Mouse (Mus musculus) heart, embryonic 13.5 days (tissue): ENCODE data around the gene Fam50b. TPM values are rescaled to one million over a fixed set of nuclear protein-coding genes. Genes with fewer than 3 reads are reported as not detected.

Experiments
- ATAC-seq: fragments of 200-750 bp; cut with Nextera tagmentation; 2 replicates; pipeline ENCODE4 v1.8.0; 2017; ENCODE audit warnings: moderate TSS enrichment; ENCODE audit not compliant: insufficient number of reproducible peaks, low FRiP score, low TSS enrichment; ENCODE audit errors: extremely low read depth
- H3K27ac ChIP-seq: fragments of 300-500 bp; sonication (generic); replicated peaks from 2 replicates; pipeline ENCODE4 v1.5.1; 2015; ENCODE audit warnings: moderate library complexity, mild to moderate bottlenecking, inconsistent platforms
- H3K27me3 ChIP-seq: fragments of 300-500 bp; sonication (generic); replicated peaks from 2 replicates; pipeline ENCODE4 v1.6.1; 2015; ENCODE audit warnings: mild to moderate bottlenecking, inconsistent platforms
- H3K36me3 ChIP-seq: fragments of 300-500 bp; sonication (generic); 2 replicates; pipeline ENCODE4 v1.6.1; 2015; ENCODE audit warnings: mild to moderate bottlenecking, inconsistent platforms
- H3K4me1 ChIP-seq: fragments of 300-500 bp; sonication (generic); 2 replicates; pipeline ENCODE4 v1.6.1; 2015; ENCODE audit warnings: inconsistent platforms
- H3K4me2 ChIP-seq: fragments of 300-500 bp; sonication (generic); 2 replicates; pipeline ENCODE4 v1.6.1; 2015; ENCODE audit warnings: inconsistent platforms, mild to moderate bottlenecking, moderate library complexity
- H3K4me3 ChIP-seq: fragments of 300-500 bp; sonication (generic); 2 replicates; pipeline ENCODE4 v1.5.1; 2015; ENCODE audit warnings: moderate library complexity, mild to moderate bottlenecking, inconsistent platforms
- H3K9ac ChIP-seq: fragments of 300-500 bp; sonication (generic); 2 replicates; pipeline ENCODE4 v1.6.1; 2015; ENCODE audit warnings: inconsistent platforms, mild to moderate bottlenecking, moderate library complexity
- H3K9me3 ChIP-seq: fragments of 300-500 bp; sonication (generic); 2 replicates; pipeline ENCODE4 v1.6.1; 2016; ENCODE audit warnings: inconsistent platforms
- WGBS: fragments of 180-500 bp; shearing (Covaris S2); methylation state at CpG from one replicate; pipeline ENCODE4 v1.1.7; 2015; ENCODE audit warnings: mixed read lengths; 5-methylcytosine and 5-hydroxymethylcytosine counted together
- polyA plus RNA-seq: library from polyadenylated mRNA; unstranded; fragments of >200 nt; fragmentation: Nextera tagmentation; extraction: Ambion mirVana; gene quantifications from 2 replicates; pipeline ENCODE4 v1.2.1, GENCODE M21; 2015

The Fam50b gene
- polyA plus RNA-seq, 1 experiment from 2014 or later, result not detected

- 75% methylated on average over 18 of the region's 18 CpGs for WGBS
- no peaks in the 10 kb centered on the region for H3K4me1 ChIP-seq
- no peaks in the 10 kb centered on the region for H3K27me3 ChIP-seq
- H3K27ac ChIP-seq, result no peak overlapping the region
- H3K9ac ChIP-seq, result no peak overlapping the region
- H3K36me3 ChIP-seq, result no peaks in the 10 kb centered on the region
- H3K9me3 ChIP-seq, result no peaks in the 10 kb centered on the region
- ATAC-seq, result no peak
- no peak overlapping the region for H3K4me2 ChIP-seq
- H3K4me3 ChIP-seq, result no peak overlapping the region
Measured at GRCm38 (mm10) chr13:34767527-34768292, 33.1 kb downstream of the Fam50b start.

GRCm38 (mm10) chr13:34776767-34777166 is 42.1 kb downstream of the Fam50b start:
- WGBS, result 61% methylated on average over 3 of the region's 3 CpGs
- no peaks in the 10 kb centered on the region for H3K9me3 ChIP-seq
- H3K36me3 ChIP-seq, result no peaks in the 10 kb centered on the region
- peaks cover 20% of the 10 kb centered on the region for H3K4me1 ChIP-seq
- ATAC-seq, result no peak
- H3K9ac ChIP-seq, result no peak overlapping the region
- no peak overlapping the region for H3K4me3 ChIP-seq
- H3K27me3 ChIP-seq, result no peaks in the 10 kb centered on the region
- no peak overlapping the region for H3K27ac ChIP-seq
- H3K4me2 ChIP-seq, result no peak overlapping the region

- Histone ChIP-seq H3K4me1 (peaks cover 24% of the 10 kb centered on the region), H3K9ac (no peak overlapping the region), H3K27me3 (no peaks in the 10 kb centered on the region), H3K27ac (peak overlapping the region; percentile 72), H3K36me3 (no peaks in the 10 kb centered on the region), H3K4me3 (no peak overlapping the region), H3K9me3 (no peaks in the 10 kb centered on the region), H3K4me2 (no peak overlapping the region)
- no peak for ATAC-seq
- WGBS, result 45% methylated on average over 7 of the region's 7 CpGs
Measured at GRCm38 (mm10) chr13:34780856-34781610, 46.4 kb downstream of the Fam50b start.

- no peaks in the 10 kb centered on the region for H3K9me3 ChIP-seq
- ATAC-seq, result no peak
- H3K27ac ChIP-seq, result peak overlapping the region; percentile 72
- WGBS, result 53% methylated on average over 4 of the region's 4 CpGs
- no peak overlapping the region for H3K4me3 ChIP-seq
- H3K4me2 ChIP-seq, result no peak overlapping the region
- H3K9ac ChIP-seq, result no peak overlapping the region
- no peaks in the 10 kb centered on the region for H3K36me3 ChIP-seq
- no peaks in the 10 kb centered on the region for H3K27me3 ChIP-seq
- peaks cover 24% of the 10 kb centered on the region for H3K4me1 ChIP-seq
Measured at GRCm38 (mm10) chr13:34781611-34782009, 47.0 kb downstream of the Fam50b start.

GRCm38 (mm10) chr13:34784818-34785217 is 50.2 kb downstream of the Fam50b start:
- ATAC-seq, result no peak
- 50% methylated on average over 8 of the region's 8 CpGs for WGBS
- Histone ChIP-seq H3K9me3 (no peaks in the 10 kb centered on the region), H3K27me3 (no peaks in the 10 kb centered on the region), H3K4me1 (peaks cover 37% of the 10 kb centered on the region), H3K36me3 (no peaks in the 10 kb centered on the region), H3K27ac (no peak overlapping the region), H3K4me2 (no peak overlapping the region), H3K9ac (no peak overlapping the region), H3K4me3 (no peak overlapping the region)

- H3K4me3 ChIP-seq, result no peak overlapping the region
- peaks cover 20% of the 10 kb centered on the region for H3K4me1 ChIP-seq
- H3K4me2 ChIP-seq, result no peak overlapping the region
- H3K27me3 ChIP-seq, result no peaks in the 10 kb centered on the region
- H3K9me3 ChIP-seq, result no peaks in the 10 kb centered on the region
- no peaks in the 10 kb centered on the region for H3K36me3 ChIP-seq
- ATAC-seq, result no peak
- 70% methylated on average over 5 of the region's 5 CpGs for WGBS
- no peak overlapping the region for H3K27ac ChIP-seq
- H3K9ac ChIP-seq, result no peak overlapping the region
Measured at GRCm38 (mm10) chr13:34786634-34787033, 52.0 kb downstream of the Fam50b start.

GRCm38 (mm10) chr13:34787546-34787945 is 52.9 kb downstream of the Fam50b start:
- Histone ChIP-seq H3K27ac (no peak overlapping the region), H3K27me3 (no peaks in the 10 kb centered on the region), H3K36me3 (no peaks in the 10 kb centered on the region), H3K4me1 (peaks cover 15% of the 10 kb centered on the region), H3K4me3 (no peak overlapping the region), H3K9me3 (no peaks in the 10 kb centered on the region), H3K9ac (no peak overlapping the region), H3K4me2 (no peak overlapping the region)
- 66% methylated on average over 5 of the region's 5 CpGs for WGBS
- ATAC-seq, result no peak

GRCm38 (mm10) chr13:34789176-34789818 is 54.6 kb downstream of the Fam50b start:
- Histone ChIP-seq H3K27ac (peak overlapping the region; percentile 65), H3K9ac (no peak overlapping the region), H3K27me3 (no peaks in the 10 kb centered on the region), H3K4me1 (peaks cover 15% of the 10 kb centered on the region), H3K4me3 (no peak overlapping the region), H3K4me2 (no peak overlapping the region), H3K36me3 (no peaks in the 10 kb centered on the region), H3K9me3 (no peaks in the 10 kb centered on the region)
- 55% methylated on average over 3 of the region's 3 CpGs for WGBS
- no peak for ATAC-seq

GRCm38 (mm10) chr13:34793066-34793465 is 58.4 kb downstream of the Fam50b start:
- Histone ChIP-seq H3K4me1 (peaks cover 15% of the 10 kb centered on the region), H3K9me3 (no peaks in the 10 kb centered on the region), H3K4me2 (no peak overlapping the region), H3K4me3 (no peak overlapping the region), H3K36me3 (no peaks in the 10 kb centered on the region), H3K27ac (no peak overlapping the region), H3K27me3 (no peaks in the 10 kb centered on the region), H3K9ac (no peak overlapping the region)
- ATAC-seq, result no peak
- 54% methylated on average over 7 of the region's 7 CpGs for WGBS

GRCm38 (mm10) chr13:34793816-34794215 is 59.2 kb downstream of the Fam50b start:
- Histone ChIP-seq H3K9me3 (no peaks in the 10 kb centered on the region), H3K27ac (no peak overlapping the region), H3K9ac (no peak overlapping the region), H3K36me3 (no peaks in the 10 kb centered on the region), H3K4me1 (peaks cover 10% of the 10 kb centered on the region), H3K4me2 (no peak overlapping the region), H3K4me3 (no peak overlapping the region), H3K27me3 (no peaks in the 10 kb centered on the region)
- 36% methylated on average over 2 of the region's 2 CpGs for WGBS
- ATAC-seq, result no peak

GRCm38 (mm10) chr13:34794426-34794825 is 59.8 kb downstream of the Fam50b start:
- ATAC-seq, result no peak
- Histone ChIP-seq H3K27me3 (no peaks in the 10 kb centered on the region), H3K27ac (no peak overlapping the region), H3K36me3 (no peaks in the 10 kb centered on the region), H3K4me3 (no peak overlapping the region), H3K9me3 (no peaks in the 10 kb centered on the region), H3K4me2 (no peak overlapping the region), H3K4me1 (peaks cover 4% of the 10 kb centered on the region), H3K9ac (no peak overlapping the region)
- 56% methylated on average over 2 of the region's 2 CpGs for WGBS
